Mouse (Mus musculus): ENCODE data around the gene Dkkl1. TPM values are rescaled to one million over a fixed set of nuclear protein-coding genes. Genes with fewer than 3 reads are reported as not detected.
A peak's percentile ranks its signal among the peaks of the same experiment; 100 is the strongest.

The Dkkl1 gene
- polyA plus RNA-seq, 1 experiment from 2014 or later = 0.91 TPM

GRCm38 (mm10) chr7:45232716-45233465, 20.9 kb upstream of the Dkkl1 start:
- DNase-seq (ENCODE audit: low spot score) = no peak
- peaks cover 48% of the 10 kb centered on the region for H3K36me3 ChIP-seq (ENCODE audit: control insufficient read depth, insufficient read depth, low read length)
- H3K4me2 ChIP-seq (ENCODE audit: low read length) = no peak overlapping the region
- no peaks in the 10 kb centered on the region for H3K9me3 ChIP-seq (replicated peaks; ENCODE audit: control insufficient read depth, low read length)
- 0 out of 2 replicates have a peak, but pooled peaks cover under 1% of the 10 kb centered on the region for H3K27me3 ChIP-seq (replicated peaks; ENCODE audit: control insufficient read depth, insufficient read depth, low read length)
- H3K27ac ChIP-seq (ENCODE audit: low read depth, low read length) = peak overlapping the region; percentile 21; the same call in 1 of the 2 replicates
- peaks cover 16% of the 10 kb centered on the region for H3K4me1 ChIP-seq (ENCODE audit: control insufficient read depth, insufficient read depth, low read length)
- H3K4me3 ChIP-seq (ENCODE audit: low read depth, low read length) = no peak overlapping the region
- no peak for ATAC-seq
- no peak overlapping the region for H3K9ac ChIP-seq (ENCODE audit: low read length)
- WGBS = 64% methylated on average over 13 of the region's 13 CpGs

GRCm38 (mm10) chr7:45231941-45232340, 20.0 kb upstream of the Dkkl1 start:
- ATAC-seq (no peak), DNase-seq (ENCODE audit: low spot score) (no peak)
- Histone ChIP-seq H3K9ac (ENCODE audit: low read length) (no peak overlapping the region), H3K4me1 (ENCODE audit: control insufficient read depth, insufficient read depth, low read length) (peaks cover 16% of the 10 kb centered on the region), H3K4me3 (ENCODE audit: low read depth, low read length) (no peak overlapping the region), H3K36me3 (ENCODE audit: control insufficient read depth, insufficient read depth, low read length) (peaks cover 54% of the 10 kb centered on the region), H3K27me3 (replicated peaks; ENCODE audit: control insufficient read depth, insufficient read depth, low read length) (no peaks in the 10 kb centered on the region), H3K27ac (ENCODE audit: low read depth, low read length) (no peak overlapping the region), H3K4me2 (ENCODE audit: low read length) (no peak overlapping the region), H3K9me3 (replicated peaks; ENCODE audit: control insufficient read depth, low read length) (no peaks in the 10 kb centered on the region)
- 86% methylated on average over 11 of the region's 11 CpGs for WGBS

- no peak for DNase-seq (ENCODE audit: low spot score)
- ATAC-seq = no peak
- H3K36me3 ChIP-seq (ENCODE audit: control insufficient read depth, insufficient read depth, low read length) = peaks cover 61% of the 10 kb centered on the region
- H3K4me1 ChIP-seq (ENCODE audit: control insufficient read depth, insufficient read depth, low read length) = peaks cover 16% of the 10 kb centered on the region
- WGBS = 92% methylated on average over 12 of the region's 12 CpGs
- no peaks in the 10 kb centered on the region for H3K27me3 ChIP-seq (replicated peaks; ENCODE audit: control insufficient read depth, insufficient read depth, low read length)
- H3K4me2 ChIP-seq (ENCODE audit: low read length) = no peak overlapping the region
- no peak overlapping the region for H3K4me3 ChIP-seq (ENCODE audit: low read depth, low read length)
- no peak overlapping the region for H3K9ac ChIP-seq (ENCODE audit: low read length)
- no peaks in the 10 kb centered on the region for H3K9me3 ChIP-seq (replicated peaks; ENCODE audit: control insufficient read depth, low read length)
- no peak overlapping the region for H3K27ac ChIP-seq (ENCODE audit: low read depth, low read length)
These were observed 19.2 kb upstream of the Dkkl1 start for GRCm38 (mm10) chr7:45231192-45231591.

GRCm38 (mm10) chr7:45229459-45230203, 17.7 kb upstream of the Dkkl1 start:
- DNase-seq (ENCODE audit: low spot score) (no peak), ATAC-seq (no peak)
- no peak overlapping the region for H3K27ac ChIP-seq (ENCODE audit: low read depth, low read length)

GRCm38 (mm10) chr7:45229046-45229445, 17.1 kb upstream of the Dkkl1 start:
- Histone ChIP-seq H3K4me1 (ENCODE audit: control insufficient read depth, insufficient read depth, low read length) (peaks cover 4% of the 10 kb centered on the region), H3K27me3 (replicated peaks; ENCODE audit: control insufficient read depth, insufficient read depth, low read length) (no peaks in the 10 kb centered on the region), H3K9ac (ENCODE audit: low read length) (no peak overlapping the region), H3K9me3 (replicated peaks; ENCODE audit: control insufficient read depth, low read length) (no peaks in the 10 kb centered on the region), H3K4me2 (ENCODE audit: low read length) (no peak overlapping the region), H3K36me3 (ENCODE audit: control insufficient read depth, insufficient read depth, low read length) (peaks cover 79% of the 10 kb centered on the region), H3K27ac (ENCODE audit: low read depth, low read length) (no peak overlapping the region), H3K4me3 (ENCODE audit: low read depth, low read length) (no peak overlapping the region)
- DNase-seq (ENCODE audit: low spot score) = no peak
- 96% methylated on average over 8 of the region's 8 CpGs for WGBS
- no peak for ATAC-seq

More at GRCm38 (mm10) chr7:45229459-45230203, 17.7 kb upstream of the Dkkl1 start:
- Histone ChIP-seq H3K36me3 (ENCODE audit: control insufficient read depth, insufficient read depth, low read length) (peaks cover 76% of the 10 kb centered on the region), H3K9ac (ENCODE audit: low read length) (no peak overlapping the region), H3K9me3 (replicated peaks; ENCODE audit: control insufficient read depth, low read length) (no peaks in the 10 kb centered on the region), H3K4me1 (ENCODE audit: control insufficient read depth, insufficient read depth, low read length) (peaks cover 8% of the 10 kb centered on the region), H3K4me2 (ENCODE audit: low read length) (no peak overlapping the region), H3K4me3 (ENCODE audit: low read depth, low read length) (no peak overlapping the region), H3K27me3 (replicated peaks; ENCODE audit: control insufficient read depth, insufficient read depth, low read length) (no peaks in the 10 kb centered on the region)
- 90% methylated on average over 7 of the region's 7 CpGs for WGBS

GRCm38 (mm10) chr7:45228548-45228947, 16.6 kb upstream of the Dkkl1 start:
- no peaks in the 10 kb centered on the region for H3K4me1 ChIP-seq (ENCODE audit: control insufficient read depth, insufficient read depth, low read length)
- DNase-seq (ENCODE audit: low spot score) (no peak), ATAC-seq (no peak)
- WGBS = 96% methylated on average over 18 of the region's 18 CpGs
- H3K4me2 ChIP-seq (ENCODE audit: low read length) = no peak overlapping the region
- peaks cover 80% of the 10 kb centered on the region for H3K36me3 ChIP-seq (ENCODE audit: control insufficient read depth, insufficient read depth, low read length)
- H3K4me3 ChIP-seq (ENCODE audit: low read depth, low read length) = no peak overlapping the region
- no peak overlapping the region for H3K9ac ChIP-seq (ENCODE audit: low read length)
- H3K27me3 ChIP-seq (replicated peaks; ENCODE audit: control insufficient read depth, insufficient read depth, low read length) = no peaks in the 10 kb centered on the region
- no peaks in the 10 kb centered on the region for H3K9me3 ChIP-seq (replicated peaks; ENCODE audit: control insufficient read depth, low read length)
- H3K27ac ChIP-seq (ENCODE audit: low read depth, low read length) = no peak overlapping the region

- Histone ChIP-seq H3K9me3 (replicated peaks; ENCODE audit: control insufficient read depth, low read length) (no peaks in the 10 kb centered on the region), H3K9ac (ENCODE audit: low read length) (no peak overlapping the region), H3K4me2 (ENCODE audit: low read length) (no peak overlapping the region), H3K27me3 (replicated peaks; ENCODE audit: control insufficient read depth, insufficient read depth, low read length) (no peaks in the 10 kb centered on the region), H3K36me3 (ENCODE audit: control insufficient read depth, insufficient read depth, low read length) (peaks cover 82% of the 10 kb centered on the region), H3K4me3 (ENCODE audit: low read depth, low read length) (no peak overlapping the region), H3K4me1 (ENCODE audit: control insufficient read depth, insufficient read depth, low read length) (no peaks in the 10 kb centered on the region), H3K27ac (ENCODE audit: low read depth, low read length) (no peak overlapping the region)
- 98% methylated on average over 5 of the region's 5 CpGs for WGBS
- DNase-seq (ENCODE audit: low spot score) = no peak
- ATAC-seq = no peak
These were observed 14.5 kb upstream of the Dkkl1 start for GRCm38 (mm10) chr7:45226421-45226820.

GRCm38 (mm10) chr7:45224826-45225225, 12.9 kb upstream of the Dkkl1 start:
- peaks cover 88% of the 10 kb centered on the region for H3K36me3 ChIP-seq (ENCODE audit: control insufficient read depth, insufficient read depth, low read length)
- H3K4me1 ChIP-seq (ENCODE audit: control insufficient read depth, insufficient read depth, low read length) = no peaks in the 10 kb centered on the region
- H3K9ac ChIP-seq (ENCODE audit: low read length) = no peak overlapping the region
- DNase-seq (ENCODE audit: low spot score) (no peak), ATAC-seq (no peak)
- H3K27ac ChIP-seq (ENCODE audit: low read depth, low read length) = no peak overlapping the region
- H3K9me3 ChIP-seq (replicated peaks; ENCODE audit: control insufficient read depth, low read length) = no peaks in the 10 kb centered on the region
- 86% methylated on average over 7 of the region's 7 CpGs for whole genome bisulfite sequencing
- H3K4me2 ChIP-seq (ENCODE audit: low read length) = no peak overlapping the region
- no peaks in the 10 kb centered on the region for H3K27me3 ChIP-seq (replicated peaks; ENCODE audit: control insufficient read depth, insufficient read depth, low read length)
- H3K4me3 ChIP-seq (ENCODE audit: low read depth, low read length) = no peak overlapping the region

GRCm38 (mm10) chr7:45221680-45222079, 9.7 kb upstream of the Dkkl1 start:
- WGBS = 85% methylated on average over 2 of the region's 2 CpGs
- Histone ChIP-seq H3K4me3 (ENCODE audit: low read depth, low read length) (no peak overlapping the region), H3K4me1 (ENCODE audit: control insufficient read depth, insufficient read depth, low read length) (peaks cover 10% of the 10 kb centered on the region), H3K4me2 (ENCODE audit: low read length) (no peak overlapping the region), H3K27ac (ENCODE audit: low read depth, low read length) (no peak overlapping the region), H3K27me3 (replicated peaks; ENCODE audit: control insufficient read depth, insufficient read depth, low read length) (no peaks in the 10 kb centered on the region), H3K36me3 (ENCODE audit: control insufficient read depth, insufficient read depth, low read length) (peaks cover 78% of the 10 kb centered on the region), H3K9me3 (replicated peaks; ENCODE audit: control insufficient read depth, low read length) (no peaks in the 10 kb centered on the region), H3K9ac (ENCODE audit: low read length) (no peak overlapping the region)
- DNase-seq (ENCODE audit: low spot score) (no peak), ATAC-seq (no peak)

Data from forebrain, embryonic 14.5 days (tissue).